Mouse (Mus musculus): Measurements from ENCODE around the gene Irf2bp1. TPM values are rescaled to one million over a fixed set of nuclear protein-coding genes. Genes with fewer than 3 reads are reported as not detected.

Gene Irf2bp1
- polyA plus RNA-seq, 1 experiment = 28.5 TPM

DNA sequence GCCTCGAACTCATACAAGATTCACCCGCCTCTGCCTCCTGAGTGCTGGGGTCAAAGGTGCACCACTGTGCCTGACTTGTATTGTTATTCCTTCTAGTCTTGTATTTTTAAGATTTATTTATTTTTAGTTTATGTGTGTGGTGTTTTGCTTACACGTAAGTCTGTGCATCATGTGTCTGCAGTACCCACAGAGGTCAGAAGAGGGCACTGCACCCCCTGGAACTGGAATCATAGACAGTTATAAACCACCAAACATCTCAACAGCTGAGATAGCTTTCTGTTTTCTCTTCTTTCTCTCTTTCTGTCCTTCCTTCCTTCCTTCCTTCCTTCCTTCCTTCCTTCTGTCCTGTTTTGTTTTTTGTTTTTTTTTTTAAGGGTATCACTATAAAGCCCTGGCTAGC, 32.9 kb upstream of the Irf2bp1 start:
- TF ChIP-seq CTCF (IDR thresholded peaks at IDR 0.05; ENCODE audit: extremely low read depth, insufficient read depth, low read length) = no peak
- no peak for TF ChIP-seq POLR2A (IDR thresholded peaks at IDR 0.05; ENCODE audit: extremely low read depth, insufficient read depth, low read length)
- Histone ChIP-seq H3K27ac (ENCODE audit: insufficient read depth, low read length) (no peak overlapping the region), H3K4me3 (ENCODE audit: insufficient read depth, low read length) (no peak overlapping the region), H3K4me1 (ENCODE audit: control insufficient read depth, insufficient read depth, low read length) (no peaks in the 10 kb centered on the region)

DNA sequence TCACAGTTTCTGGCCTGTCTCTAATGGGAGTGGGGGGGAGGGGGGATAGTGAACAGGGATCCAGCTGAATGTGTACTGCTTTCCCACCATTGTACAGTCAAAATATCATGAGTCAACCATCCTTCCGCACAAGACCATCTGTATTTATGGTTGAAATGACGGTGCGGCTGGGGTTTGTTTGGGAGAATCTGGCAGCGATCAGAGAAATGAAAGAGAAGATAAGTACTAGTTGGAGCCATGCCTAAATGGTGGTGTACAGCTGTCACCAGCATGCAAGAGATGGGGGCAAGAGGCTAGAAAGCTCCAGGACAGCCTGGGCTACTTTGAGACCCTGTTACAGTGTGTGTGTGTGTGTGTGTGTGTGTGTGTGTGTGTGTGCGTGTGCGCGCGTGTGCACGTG, 25.5 kb upstream of the Irf2bp1 start:
- H3K4me3 ChIP-seq (ENCODE audit: insufficient read depth, low read length) = no peak overlapping the region
- TF ChIP-seq CTCF (IDR thresholded peaks at IDR 0.05; ENCODE audit: extremely low read depth, insufficient read depth, low read length) = no peak
- TF ChIP-seq POLR2A (IDR thresholded peaks at IDR 0.05; ENCODE audit: extremely low read depth, insufficient read depth, low read length) = no peak
- no peak overlapping the region for H3K27ac ChIP-seq (ENCODE audit: insufficient read depth, low read length)

DNA sequence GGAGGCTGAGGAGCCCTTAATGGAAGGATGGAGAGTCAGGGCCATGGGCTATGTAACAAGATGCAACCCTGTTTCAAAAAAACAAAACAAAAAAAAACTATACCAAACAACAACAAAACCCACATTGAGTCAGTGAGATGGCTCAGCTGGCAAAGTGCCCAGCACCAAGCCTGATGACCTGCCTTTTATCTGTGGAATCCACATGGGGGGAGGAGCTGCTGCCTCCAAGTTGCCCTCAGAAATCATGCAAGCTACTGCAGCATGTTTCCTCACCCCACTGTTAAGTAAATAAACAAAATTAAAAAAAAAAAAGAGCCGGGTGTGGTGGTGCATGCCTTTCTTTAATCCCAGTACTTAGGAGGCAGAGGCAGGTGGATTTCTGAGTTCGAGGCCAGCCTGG, 17.3 kb upstream of the Irf2bp1 start:
- TF ChIP-seq CTCF (IDR thresholded peaks at IDR 0.05; ENCODE audit: extremely low read depth, insufficient read depth, low read length) (no peak), POLR2A (IDR thresholded peaks at IDR 0.05; ENCODE audit: extremely low read depth, insufficient read depth, low read length) (no peak)
- Histone ChIP-seq H3K27ac (ENCODE audit: insufficient read depth, low read length) (no peak overlapping the region), H3K4me3 (ENCODE audit: insufficient read depth, low read length) (no peak overlapping the region), H3K4me1 (ENCODE audit: control insufficient read depth, insufficient read depth, low read length) (no peaks in the 10 kb centered on the region; the same call in 1 of the 2 replicates)

More for the DNA sequence above, 25.5 kb upstream of the Irf2bp1 start:
- no peaks in the 10 kb centered on the region for H3K4me1 ChIP-seq (ENCODE audit: control insufficient read depth, insufficient read depth, low read length)

DNA sequence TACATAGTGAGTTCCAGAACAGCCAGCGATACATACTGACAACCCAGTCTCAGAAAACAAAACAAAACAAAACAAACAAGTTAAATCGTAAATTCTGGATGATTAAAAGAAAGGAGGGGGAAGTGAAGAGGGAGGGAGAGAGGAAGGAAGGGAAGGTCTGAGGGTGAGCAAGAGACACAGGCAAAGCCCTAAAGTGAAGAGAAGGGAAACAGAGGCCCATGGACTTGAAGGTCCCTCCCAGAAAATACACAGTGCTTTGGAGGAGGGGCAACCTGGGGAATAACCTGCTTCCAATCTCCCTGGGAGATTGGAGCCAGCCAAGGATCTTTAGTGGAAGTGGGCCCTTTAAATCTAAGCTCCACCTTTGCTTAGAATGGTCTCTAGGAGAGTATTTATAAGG, 16.7 kb upstream of the Irf2bp1 start, which contains the start of gene Nanos2:
Gene Nanos2, plus strand, starts transcription at position 301 of the 400 bp plus-strand sequence.
- no peaks in the 10 kb centered on the region; the same call in 1 of the 2 replicates for H3K4me1 ChIP-seq (ENCODE audit: control insufficient read depth, insufficient read depth, low read length)
- no peak within 1 kb of the TSS for H3K4me3 ChIP-seq (ENCODE audit: insufficient read depth, low read length)
- H3K27ac ChIP-seq (ENCODE audit: insufficient read depth, low read length) = no peak within 1 kb of the TSS
- TF ChIP-seq CTCF (IDR thresholded peaks at IDR 0.05; ENCODE audit: extremely low read depth, insufficient read depth, low read length) = no peak
- no peak for TF ChIP-seq POLR2A (IDR thresholded peaks at IDR 0.05; ENCODE audit: extremely low read depth, insufficient read depth, low read length)

DNA sequence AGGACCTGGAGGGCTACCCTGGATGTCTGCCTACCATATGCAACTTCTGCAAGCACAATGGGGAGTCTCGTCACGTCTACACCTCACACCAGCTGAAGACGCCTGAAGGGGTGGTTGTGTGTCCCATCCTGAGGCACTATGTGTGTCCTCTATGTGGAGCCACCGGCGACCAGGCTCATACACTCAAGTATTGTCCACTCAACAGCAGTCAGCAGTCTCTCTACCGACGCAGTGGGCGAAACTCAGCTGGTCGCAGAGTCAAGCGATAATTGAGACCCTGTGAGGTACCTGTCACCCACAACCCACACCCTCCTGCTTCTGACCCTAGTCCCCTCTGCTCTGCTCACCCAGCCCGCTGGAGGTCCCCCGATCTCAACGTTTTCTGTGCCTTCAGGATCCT, 16.1 kb upstream of the Irf2bp1 start:
- H3K4me3 ChIP-seq (ENCODE audit: insufficient read depth, low read length) = no peak overlapping the region
- TF ChIP-seq POLR2A (IDR thresholded peaks at IDR 0.05; ENCODE audit: extremely low read depth, insufficient read depth, low read length) = no peak
- no peak for TF ChIP-seq CTCF (IDR thresholded peaks at IDR 0.05; ENCODE audit: extremely low read depth, insufficient read depth, low read length)
- peaks cover 3% of the 10 kb centered on the region; the same call in 1 of the 2 replicates for H3K4me1 ChIP-seq (ENCODE audit: control insufficient read depth, insufficient read depth, low read length)
- no peak overlapping the region for H3K27ac ChIP-seq (ENCODE audit: insufficient read depth, low read length)

GRCm38 (mm10) chr7:18988780-18989179, 15.1 kb upstream of the Irf2bp1 start:
- H3K4me3 ChIP-seq (ENCODE audit: insufficient read depth, low read length) = no peak overlapping the region
- TF ChIP-seq CTCF (IDR thresholded peaks at IDR 0.05; ENCODE audit: extremely low read depth, insufficient read depth, low read length) (no peak), POLR2A (IDR thresholded peaks at IDR 0.05; ENCODE audit: extremely low read depth, insufficient read depth, low read length) (no peak)
- H3K4me1 ChIP-seq (ENCODE audit: control insufficient read depth, insufficient read depth, low read length) = peaks cover 3% of the 10 kb centered on the region; the same call in 1 of the 2 replicates
- no peak overlapping the region for H3K27ac ChIP-seq (ENCODE audit: insufficient read depth, low read length)

GRCm38 (mm10) chr7:18989995-18990394, 13.8 kb upstream of the Irf2bp1 start:
- peaks cover 5% of the 10 kb centered on the region; the same call in 1 of the 2 replicates for H3K4me1 ChIP-seq (ENCODE audit: control insufficient read depth, insufficient read depth, low read length)
- H3K4me3 ChIP-seq (ENCODE audit: insufficient read depth, low read length) = peak overlapping the region; percentile 68

DNA sequence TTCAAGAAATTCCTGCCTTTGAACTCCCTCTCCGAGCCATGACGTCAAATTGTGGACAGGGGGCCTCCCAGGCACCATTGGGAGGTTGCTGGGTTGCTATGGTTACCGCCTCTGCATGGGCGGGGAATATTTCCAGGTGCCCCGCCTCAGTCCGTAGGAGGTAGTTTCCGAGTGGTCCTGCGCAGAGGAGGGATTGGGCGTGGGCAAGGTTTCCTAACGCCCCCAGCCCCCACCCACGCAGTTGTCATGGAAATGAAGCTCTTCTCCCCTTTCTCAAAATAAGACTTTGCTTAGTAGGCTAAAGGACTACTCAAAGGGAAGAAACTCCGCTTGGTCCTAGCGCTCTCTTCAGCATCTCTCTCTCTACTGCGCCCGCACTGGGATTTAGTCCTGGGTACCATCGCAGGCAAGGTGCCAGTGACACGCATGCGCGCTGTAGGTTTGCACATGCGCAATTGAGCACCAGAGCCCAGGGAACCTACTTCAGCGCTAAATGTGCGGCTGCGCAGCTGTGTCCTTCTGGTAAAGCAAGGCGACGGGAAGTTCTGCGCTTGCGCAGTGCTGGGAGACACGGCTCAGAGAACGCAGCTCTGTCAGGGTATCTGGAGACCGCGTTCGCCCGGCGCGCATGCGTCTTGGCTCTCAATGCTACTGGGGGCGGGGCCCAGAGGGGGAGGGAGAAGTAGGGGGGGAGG, 13.1 kb upstream of the Irf2bp1 start, which contains the start of gene Mypop:
Gene Mypop, plus strand, starts transcription at position 645 of the 695 bp plus-strand sequence.
- TF ChIP-seq POLR2A (IDR thresholded peaks at IDR 0.05; ENCODE audit: extremely low read depth, insufficient read depth, low read length) (peak; percentile 96), CTCF (IDR thresholded peaks at IDR 0.05; ENCODE audit: extremely low read depth, insufficient read depth, low read length) (no peak)
- H3K4me1 ChIP-seq (ENCODE audit: control insufficient read depth, insufficient read depth, low read length) = peaks cover 5% of the 10 kb centered on the region; the same call in 1 of the 2 replicates

More at GRCm38 (mm10) chr7:18989995-18990394, 13.8 kb upstream of the Irf2bp1 start:
- no peak for TF ChIP-seq CTCF (IDR thresholded peaks at IDR 0.05; ENCODE audit: extremely low read depth, insufficient read depth, low read length)
- no peak for TF ChIP-seq POLR2A (IDR thresholded peaks at IDR 0.05; ENCODE audit: extremely low read depth, insufficient read depth, low read length)
- peak overlapping the region; percentile 65; the same call in 1 of the 2 replicates for H3K27ac ChIP-seq (ENCODE audit: insufficient read depth, low read length)

GRCm38 (mm10) chr7:18991660-18992293, 12.1 kb upstream of the Irf2bp1 start:
- peaks cover 5% of the 10 kb centered on the region; the same call in 1 of the 2 replicates for H3K4me1 ChIP-seq (ENCODE audit: control insufficient read depth, insufficient read depth, low read length)
- no peak for TF ChIP-seq CTCF (IDR thresholded peaks at IDR 0.05; ENCODE audit: extremely low read depth, insufficient read depth, low read length)
- TF ChIP-seq POLR2A (IDR thresholded peaks at IDR 0.05; ENCODE audit: extremely low read depth, insufficient read depth, low read length) = no peak
- H3K27ac ChIP-seq (ENCODE audit: insufficient read depth, low read length) = peak overlapping the region; percentile 57
- peak overlapping the region; percentile 68 for H3K4me3 ChIP-seq (ENCODE audit: insufficient read depth, low read length)

More for the DNA sequence above, 13.1 kb upstream of the Irf2bp1 start, which contains the start of gene Mypop:
- Histone ChIP-seq H3K27ac (ENCODE audit: insufficient read depth, low read length) (peak within 1 kb of the TSS; percentile 65), H3K4me3 (ENCODE audit: insufficient read depth, low read length) (peak within 1 kb of the TSS; percentile 68)
